Mouse (Mus musculus) heart, postnatal 36 days (tissue): ENCODE measurements at regions not wholly inside any gene's neighbourhood (a gene's known extent, or its start where the extent isn't known, plus 50 kb on each side); places are given as distances from the start of the nearest gene placed in this dataset.

Source experiments
- DNase-seq, 2 experiments: peaks; one replicate each; pipeline ENCODE4 v3.0.0; 2021 to 2022
- intact Hi-C: fragments of 180-260 bp; cut with DNase I; formaldehyde crosslinking; loops from one replicate; pipeline ENCODE4 v1.15.1; 2025

DNA sequence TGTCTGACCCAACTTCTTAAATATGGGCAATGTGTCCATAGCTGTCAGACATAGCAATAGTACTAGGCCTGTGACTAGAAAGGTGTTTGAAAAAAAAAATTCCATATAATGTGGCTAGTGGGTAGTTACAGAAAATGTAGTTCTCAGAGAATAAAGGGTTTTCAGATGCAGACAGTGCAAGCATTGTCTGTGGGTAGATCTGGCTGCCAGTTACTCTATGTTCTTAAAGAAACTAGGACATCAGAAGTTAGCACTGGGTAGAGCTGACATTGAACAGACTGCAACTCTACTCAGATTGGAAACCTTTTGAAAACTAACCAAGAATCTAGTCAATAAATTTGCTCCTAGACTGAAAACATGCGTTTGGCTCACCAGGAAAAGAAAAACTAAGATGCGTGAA lies 154.5 kb upstream of the Negr1 start:
- intact Hi-C loops, result no loop called here
- no peak for DNase-seq

DNA sequence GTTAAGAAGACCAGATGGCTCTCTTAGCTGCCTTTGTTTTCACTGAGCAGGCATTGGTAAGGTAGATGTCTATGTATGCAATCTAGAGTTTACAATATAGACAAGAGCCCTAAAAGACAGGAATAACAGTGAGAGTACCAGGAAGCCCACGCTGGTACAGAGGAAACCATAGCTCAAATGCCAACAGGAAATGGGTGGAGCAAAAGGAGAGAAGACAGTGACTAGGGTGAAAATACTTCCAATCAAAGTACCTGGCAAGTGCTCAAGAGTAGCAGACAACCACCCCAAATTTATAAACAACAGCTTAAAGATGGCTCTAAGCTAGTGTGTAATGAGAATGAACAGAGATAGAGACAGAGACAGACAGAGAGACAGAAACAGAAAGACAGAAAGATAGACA lies 151.5 kb upstream of the Negr1 start:
- intact Hi-C loops, result no loop called here

DNA sequence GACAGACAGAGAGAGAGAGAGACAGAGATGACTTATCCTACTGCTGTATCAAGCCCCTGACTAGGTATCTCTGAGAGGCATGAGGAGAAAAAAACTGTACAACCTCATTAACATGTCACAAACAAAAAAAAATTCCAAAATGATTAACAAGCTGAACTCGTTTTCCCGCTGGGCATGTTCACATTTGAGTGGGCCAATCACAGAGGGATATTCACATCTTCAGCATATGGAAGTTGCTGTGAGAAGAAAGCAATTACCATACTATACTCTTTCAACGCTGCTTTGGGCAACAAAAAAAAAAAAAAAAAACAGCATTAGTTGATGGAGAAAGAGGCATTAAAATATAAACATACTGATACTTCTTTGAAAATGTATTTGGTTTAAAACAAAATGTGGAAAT lies 148.8 kb upstream of the Negr1 start:
- DNase-seq, result no peak
- intact Hi-C loops, result no loop called here

More for the DNA sequence above, 151.5 kb upstream of the Negr1 start:
- no peak for DNase-seq

DNA sequence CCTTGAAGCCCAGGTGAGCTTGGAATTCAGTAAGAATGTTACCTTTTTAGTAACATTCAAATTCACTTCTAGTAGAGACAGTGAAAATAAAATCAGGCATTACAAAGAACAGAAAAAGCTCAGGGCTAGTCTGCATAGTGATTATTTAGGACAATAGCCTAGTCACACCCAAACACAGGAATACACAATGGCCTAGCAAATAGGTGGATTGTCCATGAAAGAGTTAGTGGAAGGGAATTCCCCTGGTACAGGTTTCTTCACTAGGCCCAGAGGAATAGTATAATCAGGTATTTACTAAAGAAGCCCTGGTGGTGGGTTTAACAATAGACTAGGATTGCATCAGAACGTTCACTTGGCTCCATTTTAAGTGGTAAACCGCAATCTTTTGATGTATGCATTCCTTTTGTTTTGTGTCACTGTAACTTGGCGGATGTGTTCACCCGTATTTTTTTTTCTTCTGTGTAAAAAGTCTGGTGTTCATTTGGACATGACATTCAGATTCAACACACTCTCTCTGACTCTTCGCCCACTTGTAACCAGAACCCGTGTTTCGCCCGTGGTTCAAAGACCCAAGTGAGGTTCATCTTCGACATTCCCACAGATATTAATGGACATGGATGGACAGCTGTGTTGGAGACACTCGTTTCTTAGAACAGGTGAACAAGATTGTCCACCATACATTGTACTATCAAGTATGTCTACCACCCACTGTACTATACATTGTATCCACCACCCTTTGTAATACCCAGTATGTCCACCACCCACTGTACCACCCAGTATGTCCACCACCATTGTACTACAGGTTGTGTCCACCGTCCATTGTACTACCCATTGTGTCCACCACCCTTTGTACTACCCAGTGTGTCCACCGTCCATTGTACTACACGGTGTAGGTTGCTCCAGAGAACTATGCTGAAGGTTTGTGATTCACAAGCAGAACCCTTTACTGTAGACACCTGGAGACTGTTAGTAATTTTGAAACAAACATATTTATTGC lies 146.9 kb upstream of the Negr1 start:
- no peak for DNase-seq
- intact Hi-C loops, result no loop called here

DNA sequence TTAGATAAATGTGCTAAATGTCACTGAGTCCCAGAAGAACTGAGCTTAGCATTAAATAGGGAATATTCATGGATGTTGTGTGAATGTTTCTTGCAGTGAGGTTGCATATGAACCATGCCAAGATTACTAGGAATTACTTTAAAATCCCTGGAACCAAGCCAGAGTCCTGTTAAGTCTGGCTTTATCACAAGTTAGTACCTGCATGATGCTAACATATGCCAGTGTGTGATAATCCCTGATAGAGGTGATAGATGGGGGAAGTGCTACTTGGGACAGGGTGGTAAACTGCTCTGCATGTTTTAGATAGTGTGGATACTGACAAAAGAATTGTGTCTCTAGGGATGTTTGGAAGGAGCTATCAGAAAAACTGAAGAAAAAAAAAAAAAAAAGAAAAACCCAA lies 143.5 kb upstream of the Negr1 start:
- intact Hi-C loops, result no loop called here
- DNase-seq, result no peak

DNA sequence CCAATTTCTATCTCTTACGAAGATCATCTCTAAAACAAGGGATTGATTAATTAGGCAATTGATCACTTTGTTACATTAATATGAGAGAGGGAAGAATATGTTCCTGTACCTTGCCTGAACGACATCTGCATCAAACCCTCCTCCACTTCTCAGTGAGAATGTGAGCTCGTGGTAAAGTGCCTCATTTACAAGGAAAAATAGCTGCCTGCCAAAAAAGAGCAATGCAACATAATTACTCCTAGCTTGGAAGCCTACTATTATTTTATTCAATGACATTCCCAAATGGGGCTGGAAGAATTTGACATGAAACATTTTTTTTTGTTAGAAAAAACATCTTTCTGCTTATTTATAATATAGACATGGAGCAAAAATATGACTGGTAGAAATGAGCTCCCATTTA lies 138.5 kb upstream of the Negr1 start:
- intact Hi-C loops, result no loop called here
- no peak for DNase-seq

DNA sequence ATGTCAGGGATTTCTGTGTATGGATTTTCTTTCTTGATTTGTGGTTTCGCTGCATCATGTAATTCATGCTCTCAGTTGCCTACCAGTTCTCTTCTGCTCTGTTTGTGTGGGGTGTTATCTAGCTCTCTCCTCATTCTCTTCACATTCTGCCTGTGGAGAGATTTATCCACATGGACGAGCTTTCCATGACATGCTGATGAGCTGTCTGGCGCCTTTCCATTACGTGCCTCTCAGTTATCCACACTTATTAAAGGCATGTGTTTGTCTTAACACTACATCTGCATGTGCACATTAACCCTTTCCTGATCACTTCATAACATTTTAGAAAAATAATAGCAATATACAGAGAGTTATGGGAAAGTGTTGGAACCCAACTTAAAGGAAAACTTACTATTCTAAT lies 106.6 kb upstream of the Negr1 start:
- intact Hi-C loops, result no loop called here
- no peak for DNase-seq

DNA sequence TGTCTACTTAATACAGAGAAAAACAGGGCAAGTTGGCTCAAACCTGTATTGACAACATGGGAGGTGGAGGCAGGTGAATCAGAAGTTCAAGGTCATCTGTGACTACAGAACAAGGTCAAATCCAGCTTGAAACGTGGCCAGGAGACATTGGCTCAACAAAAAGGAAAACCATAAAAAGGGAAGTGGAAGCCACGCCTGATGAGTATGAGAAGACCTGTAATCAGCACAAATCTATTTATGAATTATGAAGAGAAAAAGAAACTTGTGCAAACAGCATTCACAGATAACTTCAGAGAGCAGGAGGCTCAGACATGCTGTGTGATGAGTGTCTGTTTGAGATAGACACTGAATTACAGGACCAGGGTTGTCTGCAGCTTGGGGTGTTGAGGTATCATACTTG lies 98.3 kb upstream of the Negr1 start:
- no peak for DNase-seq
- intact Hi-C loops, result no loop called here

DNA sequence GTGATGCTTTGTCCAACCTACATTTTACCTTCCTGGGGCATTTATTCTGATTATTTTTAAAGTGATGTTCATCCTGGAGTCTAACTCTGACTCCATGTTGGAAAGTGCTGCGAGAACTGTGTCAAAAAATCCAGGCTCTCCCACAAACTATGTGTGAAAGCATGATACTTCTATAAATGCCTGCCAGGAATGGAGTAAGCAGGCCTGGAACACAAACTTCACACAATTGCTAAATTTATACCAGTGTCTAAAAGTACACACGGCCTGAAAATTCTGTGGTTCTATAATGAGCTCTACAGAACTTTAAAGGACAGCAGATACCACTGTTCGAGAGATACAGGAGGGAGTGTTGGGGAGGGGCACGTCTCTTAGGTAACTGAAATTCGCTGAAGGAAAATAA lies 96.0 kb upstream of the Negr1 start:
- DNase-seq, result no peak
- intact Hi-C loops, result no loop called here

DNA sequence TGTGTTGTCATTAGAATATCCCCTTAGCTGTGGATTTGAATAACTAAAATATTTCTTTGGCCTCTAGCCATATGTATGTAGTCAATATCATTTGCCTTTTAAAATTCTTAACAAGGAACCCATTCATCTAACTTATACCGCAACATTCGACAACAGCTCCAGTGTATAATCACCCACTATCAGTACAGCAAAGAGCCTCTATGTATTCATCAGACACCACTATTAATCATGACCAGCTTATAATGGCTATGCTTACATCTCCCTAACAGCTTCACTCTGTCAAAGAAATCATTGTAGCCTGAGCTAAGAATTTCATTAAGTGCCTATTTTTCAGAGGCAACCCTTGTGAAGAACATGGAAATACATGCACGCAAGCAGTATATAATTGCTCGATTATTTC lies 88.9 kb upstream of the Negr1 start:
- intact Hi-C loops, result no loop called here

More for the DNA sequence above, 88.9 kb upstream of the Negr1 start:
- no peak for DNase-seq
